Mouse (Mus musculus): Measurements from ENCODE around the gene Agap1. TPM values are rescaled to one million over a fixed set of nuclear protein-coding genes. Genes with fewer than 3 reads are reported as not detected.

The Agap1 gene
- polyA plus RNA-seq, 1 experiment from 2014 or later = 10.3 TPM

- 93% methylated on average over 12 of the region's 12 CpGs for WGBS
- no peaks in the 10 kb centered on the region for H3K36me3 ChIP-seq
- H3K27me3 ChIP-seq (ENCODE audit: insufficient read depth, poor library complexity, severe bottlenecking) = no peaks in the 10 kb centered on the region
- H3K4me1 ChIP-seq = peaks cover 54% of the 10 kb centered on the region
- no peaks in the 10 kb centered on the region for H3K9me3 ChIP-seq
- no peak overlapping the region for H3K27ac ChIP-seq
- no peak overlapping the region for H3K4me3 ChIP-seq
- no peak for DNase-seq (ENCODE audit: low spot score)
Observed at GRCm38 (mm10) chr1:89692420-89692819, 237.8 kb downstream of the Agap1 start.

GRCm38 (mm10) chr1:89694916-89695315 is 240.3 kb downstream of the Agap1 start:
- peaks cover 29% of the 10 kb centered on the region for H3K4me1 ChIP-seq
- H3K27ac ChIP-seq = no peak overlapping the region
- no peak for DNase-seq (ENCODE audit: low spot score)
- no peak overlapping the region for H3K4me3 ChIP-seq
- H3K36me3 ChIP-seq = peaks cover 5% of the 10 kb centered on the region; the same call in 1 of the 2 replicates
- no peaks in the 10 kb centered on the region for H3K9me3 ChIP-seq
- H3K27me3 ChIP-seq (ENCODE audit: insufficient read depth, poor library complexity, severe bottlenecking) = no peaks in the 10 kb centered on the region
- 72% methylated on average over 5 of the region's 5 CpGs for WGBS

GRCm38 (mm10) chr1:89697241-89697640 is 242.6 kb downstream of the Agap1 start:
- peaks cover 5% of the 10 kb centered on the region; the same call in 1 of the 2 replicates for H3K36me3 ChIP-seq
- no peaks in the 10 kb centered on the region for H3K9me3 ChIP-seq
- peaks cover 26% of the 10 kb centered on the region for H3K4me1 ChIP-seq
- 83% methylated on average over 2 of the region's 2 CpGs for WGBS
- H3K27me3 ChIP-seq (ENCODE audit: insufficient read depth, poor library complexity, severe bottlenecking) = no peaks in the 10 kb centered on the region
- DNase-seq (ENCODE audit: low spot score) = no peak
- no peak overlapping the region for H3K27ac ChIP-seq
- no peak overlapping the region for H3K4me3 ChIP-seq

DNA sequence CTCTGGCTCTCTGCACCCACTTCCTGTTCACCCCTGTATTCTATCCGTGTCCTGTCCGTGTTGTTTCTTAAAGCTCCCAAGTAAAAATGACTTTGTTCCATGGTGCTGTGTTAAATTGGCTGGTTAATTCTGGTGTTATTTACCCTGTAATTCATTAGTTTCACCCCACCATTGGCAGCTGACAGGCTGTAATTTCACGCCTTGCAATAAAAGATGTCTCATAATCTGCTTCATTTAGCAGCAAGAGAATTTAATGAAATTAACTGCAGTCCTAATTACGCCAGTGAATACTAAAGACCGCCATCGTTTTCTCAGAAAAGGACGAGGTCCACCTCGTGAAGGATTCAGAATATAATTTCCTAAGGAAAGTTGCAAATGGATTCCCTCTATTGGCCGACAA is 245.6 kb downstream of the Agap1 start:
- Histone ChIP-seq H3K27ac (no peak overlapping the region), H3K9me3 (no peaks in the 10 kb centered on the region), H3K36me3 (peaks cover 5% of the 10 kb centered on the region; the same call in 1 of the 2 replicates), H3K27me3 (ENCODE audit: insufficient read depth, poor library complexity, severe bottlenecking) (no peaks in the 10 kb centered on the region), H3K4me1 (peaks cover 39% of the 10 kb centered on the region), H3K4me3 (no peak overlapping the region)
- WGBS = 91% methylated on average over 9 of the region's 9 CpGs
- DNase-seq (ENCODE audit: low spot score) = no peak

- 79% methylated on average over 5 of the region's 5 CpGs for WGBS
- no peak overlapping the region for H3K27ac ChIP-seq
- no peaks in the 10 kb centered on the region for H3K27me3 ChIP-seq (ENCODE audit: insufficient read depth, poor library complexity, severe bottlenecking)
- H3K4me1 ChIP-seq = peaks cover 49% of the 10 kb centered on the region
- H3K36me3 ChIP-seq = peaks cover 5% of the 10 kb centered on the region; the same call in 1 of the 2 replicates
- no peak for DNase-seq (ENCODE audit: low spot score)
- H3K4me3 ChIP-seq = no peak overlapping the region
- H3K9me3 ChIP-seq = no peaks in the 10 kb centered on the region
Observed at GRCm38 (mm10) chr1:89701162-89701730, 246.6 kb downstream of the Agap1 start.

- H3K4me3 ChIP-seq = peak overlapping the region; percentile 35
- peaks cover 49% of the 10 kb centered on the region for H3K4me1 ChIP-seq
- H3K27me3 ChIP-seq (ENCODE audit: insufficient read depth, poor library complexity, severe bottlenecking) = no peaks in the 10 kb centered on the region
- H3K27ac ChIP-seq = peak overlapping the region; percentile 81
- H3K9me3 ChIP-seq = no peaks in the 10 kb centered on the region
- WGBS = 11% methylated on average over 13 of the region's 13 CpGs
- peaks cover 5% of the 10 kb centered on the region; the same call in 1 of the 2 replicates for H3K36me3 ChIP-seq
- DNase-seq (ENCODE audit: low spot score) = no peak
Observed at GRCm38 (mm10) chr1:89703294-89703693, 248.7 kb downstream of the Agap1 start.

GRCm38 (mm10) chr1:89705670-89706069 is 251.1 kb downstream of the Agap1 start:
- Histone ChIP-seq H3K9me3 (no peaks in the 10 kb centered on the region), H3K4me3 (no peak overlapping the region), H3K27ac (no peak overlapping the region), H3K27me3 (ENCODE audit: insufficient read depth, poor library complexity, severe bottlenecking) (no peaks in the 10 kb centered on the region), H3K36me3 (no peaks in the 10 kb centered on the region), H3K4me1 (peaks cover 61% of the 10 kb centered on the region)
- no peak for DNase-seq (ENCODE audit: low spot score)
- WGBS = 75% methylated on average over 6 of the region's 6 CpGs

GRCm38 (mm10) chr1:89706862-89707261 is 252.3 kb downstream of the Agap1 start:
- no peak overlapping the region for H3K27ac ChIP-seq

DNA sequence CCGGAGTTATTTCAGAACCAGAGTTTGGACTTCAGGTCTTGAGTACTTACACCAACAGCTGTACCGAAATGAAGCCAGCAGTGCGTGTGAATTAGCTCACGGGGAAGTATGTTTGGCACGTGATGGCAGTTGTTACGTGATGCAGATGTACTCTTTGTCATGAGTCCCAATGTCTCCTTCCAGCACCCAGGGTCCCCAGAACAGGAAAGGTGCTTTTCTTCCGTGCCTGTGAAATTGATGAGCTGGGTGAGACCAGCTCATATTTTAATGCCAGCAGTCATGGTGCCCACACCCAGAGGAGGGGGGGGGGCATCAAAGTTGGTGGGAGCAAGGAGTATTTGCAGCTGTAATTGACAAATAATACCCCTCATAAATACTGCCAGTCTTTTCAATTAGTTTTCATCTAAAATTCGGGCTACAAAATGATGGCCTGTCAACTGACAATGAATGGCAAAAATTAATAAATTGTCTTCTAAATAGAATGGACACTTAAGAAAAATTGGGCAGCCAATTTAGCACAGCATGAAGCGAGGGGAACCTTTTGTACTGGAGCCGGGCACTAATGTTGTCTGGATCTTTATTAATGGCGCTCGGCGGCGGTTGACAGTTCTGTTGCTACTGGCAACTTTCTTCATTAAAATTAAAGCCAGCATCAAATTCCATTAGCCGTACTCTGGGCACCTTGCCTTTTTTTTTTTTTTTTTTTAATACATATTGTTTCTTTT is 253.3 kb downstream of the Agap1 start:
- WGBS = 89% methylated on average over 15 of the region's 15 CpGs
- Histone ChIP-seq H3K27ac (no peak overlapping the region), H3K9me3 (no peaks in the 10 kb centered on the region), H3K27me3 (ENCODE audit: insufficient read depth, poor library complexity, severe bottlenecking) (no peaks in the 10 kb centered on the region), H3K4me3 (no peak overlapping the region), H3K36me3 (0 out of 2 replicates have a peak, but pooled peaks cover 2% of the 10 kb centered on the region), H3K4me1 (peaks cover 44% of the 10 kb centered on the region)
- no peak for DNase-seq (ENCODE audit: low spot score)

More at GRCm38 (mm10) chr1:89706862-89707261, 252.3 kb downstream of the Agap1 start:
- Histone ChIP-seq H3K4me1 (peaks cover 54% of the 10 kb centered on the region), H3K27me3 (ENCODE audit: insufficient read depth, poor library complexity, severe bottlenecking) (no peaks in the 10 kb centered on the region), H3K9me3 (no peaks in the 10 kb centered on the region), H3K36me3 (0 out of 2 replicates have a peak, but pooled peaks cover 2% of the 10 kb centered on the region), H3K4me3 (no peak overlapping the region)
- 80% methylated on average over 2 of the region's 2 CpGs for WGBS
- no peak for DNase-seq (ENCODE audit: low spot score)

DNA sequence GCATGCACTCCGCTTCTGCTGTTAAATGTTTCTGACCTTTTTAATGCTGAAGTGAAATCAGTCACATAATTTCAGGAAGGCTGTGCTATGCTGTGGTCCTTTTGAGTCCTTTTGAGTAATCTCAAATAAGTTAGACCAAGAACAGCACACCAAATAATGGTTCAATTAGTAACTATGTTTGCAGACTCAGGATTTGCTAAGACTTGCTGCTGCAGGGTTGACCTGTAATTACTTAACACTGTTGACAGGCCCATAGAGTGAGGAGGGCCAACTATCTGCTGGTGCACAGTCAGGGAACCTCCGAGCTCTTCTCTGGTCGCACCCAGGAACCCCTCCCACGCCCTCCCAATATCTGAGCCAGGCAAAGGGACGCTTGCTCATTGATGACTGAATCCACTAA is 255.2 kb downstream of the Agap1 start:
- H3K36me3 ChIP-seq = 0 out of 2 replicates have a peak, but pooled peaks cover 2% of the 10 kb centered on the region
- no peak for DNase-seq (ENCODE audit: low spot score)
- no peaks in the 10 kb centered on the region for H3K27me3 ChIP-seq (ENCODE audit: insufficient read depth, poor library complexity, severe bottlenecking)
- WGBS = 70% methylated on average over 5 of the region's 5 CpGs
- no peak overlapping the region for H3K4me3 ChIP-seq
- H3K27ac ChIP-seq = no peak overlapping the region
- no peaks in the 10 kb centered on the region for H3K9me3 ChIP-seq
- peaks cover 44% of the 10 kb centered on the region for H3K4me1 ChIP-seq

DNA sequence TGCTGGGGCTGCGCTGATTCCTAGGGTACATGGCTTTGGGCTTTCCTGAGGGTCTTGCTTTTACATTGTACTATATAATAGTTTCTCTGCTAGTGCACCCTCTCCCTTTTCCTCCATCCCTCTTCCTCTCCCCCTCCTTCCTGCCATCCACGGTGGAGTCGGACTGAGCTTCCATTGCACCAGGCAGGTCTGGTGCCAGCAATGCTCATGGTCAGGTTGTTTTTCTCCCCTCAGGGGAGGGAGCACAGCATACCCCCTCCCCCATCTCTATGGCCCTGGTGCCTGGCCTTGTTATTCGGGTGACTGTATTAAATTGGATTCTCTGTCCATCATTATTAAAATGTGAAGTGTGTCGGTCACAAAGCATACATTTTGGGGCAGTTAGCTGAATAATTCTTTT is 259.1 kb downstream of the Agap1 start:
- Histone ChIP-seq H3K36me3 (0 out of 2 replicates have a peak, but pooled peaks cover 2% of the 10 kb centered on the region), H3K9me3 (no peaks in the 10 kb centered on the region), H3K27me3 (ENCODE audit: insufficient read depth, poor library complexity, severe bottlenecking) (no peaks in the 10 kb centered on the region), H3K4me3 (no peak overlapping the region), H3K27ac (no peak overlapping the region), H3K4me1 (peaks cover 63% of the 10 kb centered on the region)
- WGBS = 80% methylated on average over 5 of the region's 5 CpGs
- no peak for DNase-seq (ENCODE audit: low spot score)

- WGBS = 71% methylated on average over 18 of the region's 18 CpGs
- Histone ChIP-seq H3K27ac (no peak overlapping the region), H3K4me3 (no peak overlapping the region), H3K27me3 (ENCODE audit: insufficient read depth, poor library complexity, severe bottlenecking) (no peaks in the 10 kb centered on the region), H3K4me1 (peaks cover 59% of the 10 kb centered on the region), H3K9me3 (no peaks in the 10 kb centered on the region), H3K36me3 (0 out of 2 replicates have a peak, but pooled peaks cover 2% of the 10 kb centered on the region)
- DNase-seq (ENCODE audit: low spot score) = no peak
Observed at GRCm38 (mm10) chr1:89714165-89714980, 259.8 kb downstream of the Agap1 start.

GRCm38 (mm10) chr1:89716234-89716633 is 261.6 kb downstream of the Agap1 start:
- Histone ChIP-seq H3K36me3 (0 out of 2 replicates have a peak, but pooled peaks cover 2% of the 10 kb centered on the region), H3K27ac (no peak overlapping the region), H3K4me3 (no peak overlapping the region), H3K4me1 (peaks cover 45% of the 10 kb centered on the region), H3K27me3 (ENCODE audit: insufficient read depth, poor library complexity, severe bottlenecking) (no peaks in the 10 kb centered on the region), H3K9me3 (no peaks in the 10 kb centered on the region)
- 65% methylated on average over 2 of the region's 2 CpGs for WGBS
- DNase-seq (ENCODE audit: low spot score) = no peak

All from heart, embryonic 10.5 days (tissue).